Mouse (Mus musculus) gastrocnemius, adult 2 months (tissue): ENCODE measurements around the gene Rassf5. TPM values are rescaled to one million over a fixed set of nuclear protein-coding genes. Genes with fewer than 3 reads are reported as not detected.

ENCODE experiments used
- DNase-seq: peaks from one replicate; pipeline ENCODE4 v3.0.0; 2022
- H3K27ac ChIP-seq: fragments of 200-600 bp; 2 replicates; pipeline ENCODE4 v1.8.1; 2022; ENCODE audit warnings: mild to moderate bottlenecking
- H3K4me3 ChIP-seq: fragments of 200-600 bp; 2 replicates; pipeline ENCODE4 v1.8.1; 2022; ENCODE audit warnings: mild to moderate bottlenecking, moderate library complexity
- CTCF ChIP-seq: fragments of 200-600 bp; IDR thresholded peaks from 2 replicates; pipeline ENCODE4 v1.8.1; 2022; ENCODE audit warnings: antibody characterized with exemption, mild to moderate bottlenecking, moderate library complexity
- intact Hi-C: fragments of 180-260 bp; cut with DNase I; formaldehyde crosslinking; loops from one replicate; pipeline ENCODE4 v1.15.1; 2025
- total RNA-seq, 2 experiments: library from RNA; stranded (reverse); gene quantifications; 2 replicates each; pipeline ENCODE4 v1.2.3; 2021

Gene Rassf5
- total RNA-seq, 2 experiments from 2014 or later: 0.71 to 1.1 TPM

GRCm38 (mm10) chr1:131221822-131222590, 23.1 kb downstream of the Rassf5 start:
- TF ChIP-seq CTCF: no peak
- DNase-seq: no peak

GRCm38 (mm10) chr1:131218933-131219332, 26.1 kb downstream of the Rassf5 start:
- H3K27ac ChIP-seq: no peak overlapping the region
- H3K4me3 ChIP-seq: no peak overlapping the region
- no peak for TF ChIP-seq CTCF
- intact Hi-C loops: no loop called here
- peak; percentile 9 for DNase-seq

More at GRCm38 (mm10) chr1:131221822-131222590, 23.1 kb downstream of the Rassf5 start:
- intact Hi-C loops: no loop called here
- Histone ChIP-seq H3K27ac (no peak overlapping the region), H3K4me3 (no peak overlapping the region)

- no peak for DNase-seq
- intact Hi-C loops: no loop called here
- no peak for TF ChIP-seq CTCF
- H3K27ac ChIP-seq: no peak overlapping the region
- no peak overlapping the region for H3K4me3 ChIP-seq
Observed at GRCm38 (mm10) chr1:131213361-131213760, 31.7 kb downstream of the Rassf5 start.

- H3K4me3 ChIP-seq: no peak overlapping the region
- TF ChIP-seq CTCF: no peak
- intact Hi-C loops: no loop called here
- H3K27ac ChIP-seq: no peak overlapping the region
- no peak for DNase-seq
Observed at GRCm38 (mm10) chr1:131212956-131213355, 32.1 kb downstream of the Rassf5 start.

- no peak for TF ChIP-seq CTCF
- no peak for DNase-seq
- intact Hi-C loops: no loop called here
- Histone ChIP-seq H3K4me3 (no peak overlapping the region), H3K27ac (no peak overlapping the region)
Observed at GRCm38 (mm10) chr1:131211655-131212054, 33.4 kb downstream of the Rassf5 start.

GRCm38 (mm10) chr1:131209971-131210426, 35.1 kb downstream of the Rassf5 start:
- no peak overlapping the region for H3K27ac ChIP-seq
- intact Hi-C loops: loop anchor here (5.0 kb wide), 1 partner anchor 32 kb away; no protein-coding TSS in a partner anchor
- no peak for DNase-seq
- no peak overlapping the region for H3K4me3 ChIP-seq
- TF ChIP-seq CTCF: no peak

GRCm38 (mm10) chr1:131208800-131209199, 36.3 kb downstream of the Rassf5 start:
- Histone ChIP-seq H3K4me3 (no peak overlapping the region), H3K27ac (no peak overlapping the region)
- no peak for TF ChIP-seq CTCF
- no peak for DNase-seq
- intact Hi-C loops: loop anchor here (5.0 kb wide), 1 partner anchor 34 kb away; no protein-coding TSS in a partner anchor

GRCm38 (mm10) chr1:131208081-131208480, 37.0 kb downstream of the Rassf5 start:
- no peak for DNase-seq
- intact Hi-C loops: loop anchor here (5.0 kb wide), 1 partner anchor 34 kb away; no protein-coding TSS in a partner anchor
- no peak overlapping the region for H3K4me3 ChIP-seq
- H3K27ac ChIP-seq: no peak overlapping the region
- no peak for TF ChIP-seq CTCF

- intact Hi-C loops: loop anchor here (5.0 kb wide), 1 partner anchor 35 kb away; no protein-coding TSS in a partner anchor
- no peak overlapping the region for H3K4me3 ChIP-seq
- H3K27ac ChIP-seq: no peak overlapping the region
- peak; percentile 73 for DNase-seq
- peak; percentile 64 for TF ChIP-seq CTCF
Observed at GRCm38 (mm10) chr1:131207531-131207930, 37.5 kb downstream of the Rassf5 start.

- no peak overlapping the region for H3K27ac ChIP-seq
- intact Hi-C loops: loop anchor here (5.0 kb wide), 1 partner anchor 36 kb away; no protein-coding TSS in a partner anchor
- DNase-seq: no peak
- TF ChIP-seq CTCF: no peak
- no peak overlapping the region for H3K4me3 ChIP-seq
Observed at GRCm38 (mm10) chr1:131206342-131206741, 38.7 kb downstream of the Rassf5 start.

- Histone ChIP-seq H3K4me3 (no peak overlapping the region), H3K27ac (no peak overlapping the region)
- no peak for TF ChIP-seq CTCF
- intact Hi-C loops: no loop called here
- DNase-seq: no peak
Observed at GRCm38 (mm10) chr1:131204461-131204860, 40.6 kb downstream of the Rassf5 start.

- intact Hi-C loops: no loop called here
- Histone ChIP-seq H3K27ac (no peak overlapping the region), H3K4me3 (no peak overlapping the region)
- DNase-seq: no peak
- no peak for TF ChIP-seq CTCF
Observed at GRCm38 (mm10) chr1:131201391-131201790, 43.7 kb downstream of the Rassf5 start.

- H3K4me3 ChIP-seq: no peak overlapping the region
- H3K27ac ChIP-seq: no peak overlapping the region
- DNase-seq: peak; percentile 48
- no peak for TF ChIP-seq CTCF
- intact Hi-C loops: no loop called here
Observed at GRCm38 (mm10) chr1:131200588-131200987, 44.5 kb downstream of the Rassf5 start.

- Histone ChIP-seq H3K27ac (peak overlapping the region; percentile 25), H3K4me3 (peak overlapping the region; percentile 53)
- peak; percentile 57 for DNase-seq
- intact Hi-C loops: no loop called here
- no peak; the same call in 1 of the 2 replicates for TF ChIP-seq CTCF
Observed at GRCm38 (mm10) chr1:131199976-131200375, 45.1 kb downstream of the Rassf5 start.
